Mouse (Mus musculus) CH12.LX (cell line): ENCODE measurements around the gene Lta. TPM values are rescaled to one million over a fixed set of nuclear protein-coding genes. Genes with fewer than 3 reads are reported as not detected.

Source experiments
- DNase-seq: peaks from one replicate; pipeline ENCODE4 v3.0.0-alpha.2; 2013; ENCODE audit errors: extremely low read depth
- H3K27ac ChIP-seq: 2 replicates; pipeline ENCODE4 v1.5.1; 2012; ENCODE audit warnings: low read depth, mild to moderate bottlenecking, control low read depth, moderate library complexity; ENCODE audit not compliant: insufficient read depth
- H3K27me3 ChIP-seq: replicated peaks from 2 replicates; pipeline ENCODE3; 2012; ENCODE audit warnings: inconsistent platforms
- H3K36me3 ChIP-seq, 2 experiments: replicated peaks in 1 of 2; 2 replicates each; pipeline versions ENCODE3 to v1.6.1; 2012; ENCODE audit warnings: inconsistent platforms in 1 of 2, low read length in 1 of 2, mild to moderate bottlenecking in 1 of 2, mixed read lengths in 1 of 2, moderate library complexity in 1 of 2; ENCODE audit not compliant: control insufficient read depth in 1 of 2, insufficient read depth in 1 of 2
- H3K4me1 ChIP-seq, 2 experiments: 2 replicates each; pipeline ENCODE4 v1.6.1; 2012; ENCODE audit warnings: inconsistent platforms in 1 of 2, moderate library complexity in 1 of 2; ENCODE audit not compliant: insufficient read depth in 2 of 2, control insufficient read depth in 1 of 2
- H3K4me2 ChIP-seq: 2 replicates; pipeline ENCODE4 v1.6.1; 2012; ENCODE audit warnings: low read depth, mild to moderate bottlenecking, control low read depth; ENCODE audit not compliant: poor library complexity, insufficient read depth, severe bottlenecking
- H3K4me3 ChIP-seq, 3 experiments: fragments of 150-350 bp in 1 of 3; sonication (generic) in 1 of 3; replicated peaks in 1 of 3; 2 replicates each; pipeline versions ENCODE3 to v1.5.1; 2011 to 2012; ENCODE audit warnings: low read depth in 2 of 3, low read length in 2 of 3, mild to moderate bottlenecking in 2 of 3, moderate library complexity in 2 of 3, control low read depth in 1 of 3, improper control_type of control experiment in 1 of 3, inconsistent platforms in 1 of 3, mixed read lengths in 1 of 3; ENCODE audit not compliant: poor library complexity in 1 of 3
- H3K79me2 ChIP-seq: replicated peaks from 2 replicates; pipeline ENCODE4 v1.6.1; 2012; ENCODE audit warnings: mild to moderate bottlenecking, moderate library complexity; ENCODE audit not compliant: control insufficient read depth, poor library complexity, insufficient read depth, severe bottlenecking; ENCODE audit errors: extremely low read depth
- H3K9ac ChIP-seq: 2 replicates; pipeline ENCODE4 v1.6.1; 2012; ENCODE audit warnings: low read depth, mild to moderate bottlenecking, control low read depth, moderate library complexity; ENCODE audit not compliant: insufficient read depth
- H3K9me3 ChIP-seq: replicated peaks from 2 replicates; pipeline ENCODE3; 2012; ENCODE audit warnings: low read length, inconsistent platforms, mixed read lengths
- BHLHE40 ChIP-seq: IDR thresholded peaks from 2 replicates; pipeline ENCODE4 v1.6.1; 2011; ENCODE audit warnings: mild to moderate bottlenecking, low read depth, low read length, improper control_type of control experiment
- CHD1 ChIP-seq: IDR thresholded peaks from 2 replicates; pipeline ENCODE4 v1.6.1; 2012; ENCODE audit warnings: low read depth, low read length, improper control_type of control experiment, inconsistent platforms
- CHD2 ChIP-seq: IDR thresholded peaks from 2 replicates; pipeline ENCODE4 v1.6.1; 2011; ENCODE audit warnings: low read length, improper control_type of control experiment
- CTCF ChIP-seq, 2 experiments: IDR thresholded peaks in 1 of 2; conservative IDR thresholded peaks in 1 of 2; 2 replicates each; pipeline ENCODE4 v1.5.1; 2011 to 2012; ENCODE audit warnings: low read depth in 2 of 2, low read length in 2 of 2, improper control_type of control experiment in 1 of 2, inconsistent platforms in 1 of 2, mild to moderate bottlenecking in 1 of 2, moderate library complexity in 1 of 2
- E2F4 ChIP-seq: IDR thresholded peaks from 2 replicates; pipeline ENCODE4 v1.6.1; 2011; ENCODE audit warnings: low read depth, low read length, improper control_type of control experiment; ENCODE audit not compliant: insufficient replicate concordance
- ELF1 ChIP-seq: IDR thresholded peaks from 2 replicates; pipeline ENCODE4 v1.6.1; 2014; ENCODE audit warnings: low read depth, mild to moderate bottlenecking, inconsistent platforms, low read length, improper control_type of control experiment
- EP300 ChIP-seq: IDR thresholded peaks from 2 replicates; pipeline ENCODE4 v1.6.1; 2011; ENCODE audit warnings: low read length, improper control_type of control experiment
- ETS1 ChIP-seq: conservative IDR thresholded peaks from 2 replicates; pipeline ENCODE4 v1.6.1; 2012; ENCODE audit warnings: low read depth, mild to moderate bottlenecking, inconsistent platforms, low read length, improper control_type of control experiment, moderate library complexity
- GABPA ChIP-seq: IDR thresholded peaks from 2 replicates; pipeline ENCODE4 v1.6.1; 2012; ENCODE audit warnings: low read depth, low read length, improper control_type of control experiment, inconsistent platforms; ENCODE audit not compliant: insufficient replicate concordance
- HCFC1 ChIP-seq: IDR thresholded peaks from 2 replicates; pipeline ENCODE4 v1.6.1; 2012; ENCODE audit warnings: low read depth, mild to moderate bottlenecking, inconsistent platforms, low read length, improper control_type of control experiment
- IRF4 ChIP-seq: IDR thresholded peaks from 2 replicates; pipeline ENCODE4 v1.6.1; 2014; ENCODE audit warnings: low read depth, mild to moderate bottlenecking, inconsistent platforms, low read length, improper control_type of control experiment
- JUN ChIP-seq: IDR thresholded peaks from 2 replicates; pipeline ENCODE4 v1.6.1; 2011; ENCODE audit warnings: low read depth, mild to moderate bottlenecking, low read length, improper control_type of control experiment, moderate library complexity; ENCODE audit not compliant: insufficient read depth
- JUND ChIP-seq: conservative IDR thresholded peaks from 2 replicates; pipeline ENCODE4 v1.6.1; 2011; ENCODE audit warnings: low read depth, low read length, improper control_type of control experiment
- KAT2A ChIP-seq: IDR thresholded peaks from 2 replicates; pipeline ENCODE4 v1.6.1; 2012; ENCODE audit warnings: low read length, improper control_type of control experiment, inconsistent platforms; ENCODE audit not compliant: insufficient replicate concordance
- MAFK ChIP-seq: IDR thresholded peaks from 2 replicates; pipeline ENCODE4 v1.6.1; 2011; ENCODE audit warnings: low read length, improper control_type of control experiment; ENCODE audit not compliant: insufficient replicate concordance
- MAX ChIP-seq: IDR thresholded peaks from 2 replicates; pipeline ENCODE4 v1.6.1; 2011; ENCODE audit warnings: low read length, improper control_type of control experiment
- MAZ ChIP-seq: IDR thresholded peaks from 2 replicates; pipeline ENCODE4 v1.6.1; 2012; ENCODE audit warnings: low read depth, mild to moderate bottlenecking, inconsistent platforms, low read length, improper control_type of control experiment, moderate library complexity
- MEF2A ChIP-seq: IDR thresholded peaks from 2 replicates; pipeline ENCODE4 v1.6.1; 2014; ENCODE audit warnings: low read depth, mild to moderate bottlenecking, inconsistent platforms, low read length, improper control_type of control experiment, borderline replicate concordance
- MXI1 ChIP-seq: IDR thresholded peaks from 2 replicates; pipeline ENCODE4 v1.6.1; 2011; ENCODE audit warnings: mild to moderate bottlenecking, low read depth, low read length, improper control_type of control experiment
- MYC ChIP-seq: IDR thresholded peaks from 2 replicates; pipeline ENCODE4 v1.6.1; 2011; ENCODE audit warnings: low read depth, mild to moderate bottlenecking, improper control_type of control experiment, low read length
- NELFE ChIP-seq: IDR thresholded peaks from 2 replicates; pipeline ENCODE4 v1.6.1; 2011; ENCODE audit warnings: low read depth, low read length, improper control_type of control experiment
- NRF1 ChIP-seq: IDR thresholded peaks from 2 replicates; pipeline ENCODE4 v1.6.1; 2014; ENCODE audit warnings: low read depth, mild to moderate bottlenecking, inconsistent platforms, low read length, improper control_type of control experiment, moderate library complexity
- PAX5 ChIP-seq: IDR thresholded peaks from 2 replicates; pipeline ENCODE4 v1.6.1; 2012; ENCODE audit warnings: low read length, inconsistent platforms, mixed read lengths
- POLR2A ChIP-seq: IDR thresholded peaks from 2 replicates; pipeline ENCODE4 v1.6.1; 2011; ENCODE audit warnings: low read depth, mild to moderate bottlenecking, improper control_type of control experiment, low read length
- POLR2AphosphoS2 ChIP-seq: IDR thresholded peaks from 2 replicates; pipeline ENCODE4 v1.6.1; 2011; ENCODE audit warnings: low read depth, low read length, improper control_type of control experiment
- RAD21 ChIP-seq: IDR thresholded peaks from 2 replicates; pipeline ENCODE4 v1.6.1; 2011; ENCODE audit warnings: low read depth, mild to moderate bottlenecking, low read length, improper control_type of control experiment, moderate library complexity
- RCOR1 ChIP-seq: conservative IDR thresholded peaks from 2 replicates; pipeline ENCODE4 v1.6.1; 2012; ENCODE audit warnings: low read depth, mild to moderate bottlenecking, inconsistent platforms, low read length, improper control_type of control experiment
- SIN3A ChIP-seq: IDR thresholded peaks from 2 replicates; pipeline ENCODE4 v1.6.1; 2012; ENCODE audit warnings: low read length, improper control_type of control experiment, inconsistent platforms
- SMC3 ChIP-seq: IDR thresholded peaks from 2 replicates; pipeline ENCODE4 v1.6.1; 2011; ENCODE audit warnings: low read depth, low read length, improper control_type of control experiment
- TBP ChIP-seq: conservative IDR thresholded peaks from 2 replicates; pipeline ENCODE4 v1.6.1; 2011; ENCODE audit warnings: low read depth, low read length, improper control_type of control experiment
- TCF12 ChIP-seq: IDR thresholded peaks from 2 replicates; pipeline ENCODE4 v1.6.1; 2014; ENCODE audit warnings: low read depth, mild to moderate bottlenecking, inconsistent platforms, low read length, improper control_type of control experiment
- UBTF ChIP-seq: IDR thresholded peaks from 2 replicates; pipeline ENCODE4 v1.6.1; 2012; ENCODE audit warnings: low read depth, mild to moderate bottlenecking, inconsistent platforms, low read length, improper control_type of control experiment, moderate library complexity
- USF1 ChIP-seq: IDR thresholded peaks from 2 replicates; pipeline ENCODE4 v1.6.1; 2014; ENCODE audit warnings: low read depth, mild to moderate bottlenecking, inconsistent platforms, low read length, improper control_type of control experiment
- USF2 ChIP-seq: conservative IDR thresholded peaks from 2 replicates; pipeline ENCODE4 v1.6.1; 2011; ENCODE audit warnings: low read depth, low read length, improper control_type of control experiment
- ZC3H11A ChIP-seq: IDR thresholded peaks from 2 replicates; pipeline ENCODE4 v1.6.1; 2012; ENCODE audit warnings: low read depth, mild to moderate bottlenecking, inconsistent platforms, low read length, improper control_type of control experiment
- ZKSCAN1 ChIP-seq: IDR thresholded peaks from 2 replicates; pipeline ENCODE4 v1.6.1; 2012; ENCODE audit warnings: low read depth, inconsistent platforms, low read length, improper control_type of control experiment, borderline replicate concordance
- ZMIZ1 ChIP-seq: IDR thresholded peaks from 2 replicates; pipeline ENCODE4 v1.6.1; 2012; ENCODE audit warnings: low read depth, mild to moderate bottlenecking, inconsistent platforms, low read length, improper control_type of control experiment
- ZNF384 ChIP-seq: IDR thresholded peaks from 2 replicates; pipeline ENCODE4 v1.6.1; 2012; ENCODE audit warnings: low read depth, low read length, improper control_type of control experiment, inconsistent platforms
- dilution Hi-C: fragments of 300-500 bp; cut with MboI; formaldehyde crosslinking; loops from 2 replicates; pipeline ENCODE4 v1.14.3; 2020; ENCODE audit warnings: low sequenced_read_pairs; ENCODE audit not compliant: extremely low pct_unique_long_range_greater_than_20kb, extremely low pct_ligation_motif_present
- in situ Hi-C: fragments of 300-500 bp; cut with MboI; formaldehyde crosslinking; loops from 3 replicates; pipeline ENCODE4 v1.14.3; 2019; ENCODE audit warnings: low sequenced_read_pairs, low pct_ligation_motif_present, low pct_unique_long_range_greater_than_20kb, mixed read lengths
- polyA plus RNA-seq: library from polyadenylated mRNA; unstranded; fragments of >175 nt; gene quantifications from 2 replicates; pipeline ENCODE4 v1.2.1, GENCODE M21; 2012; ENCODE audit warnings: low read depth; ENCODE audit not compliant: insufficient read length
- total RNA-seq, 2 experiments: library from RNA; depleted of rRNA; stranded (reverse); fragments of 300-350 nt in 1 of 2; fragments of >200 nt in 1 of 2; gene quantifications; 2 replicates each; pipeline ENCODE4 v1.2.3; 2012 to 2014

Gene Lta
- total and polyA plus RNA-seq, 3 experiments = 13.4 to 53.0 (median 19.6) TPM

GRCm38 (mm10) chr17:35164568-35165450 lies 40.3 kb downstream of the Lta start, which contains the start of gene Prrc2a:
Prrc2a (minus strand) TSS chr17:35164897.
- peak within 1 kb of the TSS; percentile 97 for H3K27ac ChIP-seq
- no peaks in the 10 kb centered on the region for H3K27me3 ChIP-seq
- dilution Hi-C loops (no loop called here), in situ Hi-C loops (no loop called here)
- TF ChIP-seq USF2 = no peak
- TF ChIP-seq TBP = peak; percentile 92; the same call in 1 of the 2 replicates
- no peak for TF ChIP-seq ETS1
- no peak; the same call in 1 of the 2 replicates for TF ChIP-seq MEF2A
- TF ChIP-seq TCF12 = peak; percentile 77
- peak; percentile 90 for TF ChIP-seq ZMIZ1
- TF ChIP-seq GABPA = no peak
- TF ChIP-seq ZKSCAN1 = no peak
- TF ChIP-seq HCFC1 = peak; percentile 85
- no peak for TF ChIP-seq JUND
- TF ChIP-seq MAFK = no peak
- no peak for TF ChIP-seq CTCF (conservative IDR thresholded peaks at IDR 0.05 in 1 of 2, IDR thresholded peaks at IDR 0.05 in 1 of 2; ENCODE audit: low read depth in 2 of 2, low read length in 2 of 2)
- TF ChIP-seq ZC3H11A = no peak
- no peak for TF ChIP-seq EP300
- TF ChIP-seq CHD2 = no peak
- TF ChIP-seq RAD21 = no peak
- TF ChIP-seq E2F4 = no peak
- TF ChIP-seq UBTF = no peak; the same call in none of the 2 replicates
- TF ChIP-seq NRF1 = peak; percentile 94
- TF ChIP-seq NELFE = peak; percentile 81
- no peak for TF ChIP-seq CHD1
- TF ChIP-seq ELF1 = peak; percentile 68; the same call in 1 of the 2 replicates
- peak; percentile 75 for TF ChIP-seq SIN3A
- TF ChIP-seq MAX = peak; percentile 33; the same call in 1 of the 2 replicates
- TF ChIP-seq JUN = no peak
- peak; percentile 94 for TF ChIP-seq MAZ
- TF ChIP-seq POLR2A = peak; percentile 78; the same call in 1 of the 2 replicates
- no peak; the same call in 1 of the 2 replicates for TF ChIP-seq IRF4
- TF ChIP-seq USF1 = no peak
- TF ChIP-seq POLR2AphosphoS2 = 0 out of 2 replicates have a peak, but pooled peaks have one; percentile 37
- TF ChIP-seq RCOR1 = no peak
- TF ChIP-seq SMC3 = no peak
- TF ChIP-seq MXI1 = peak; percentile 60; the same call in 1 of the 2 replicates
- TF ChIP-seq BHLHE40 = peak; percentile 11; the same call in 1 of the 2 replicates
- TF ChIP-seq KAT2A = peak; percentile 78
- TF ChIP-seq PAX5 = no peak
- TF ChIP-seq MYC = no peak; the same call in 1 of the 2 replicates
- TF ChIP-seq ZNF384 = peak; percentile 94
- no peaks in the 10 kb centered on the region for H3K9me3 ChIP-seq
- H3K36me3 ChIP-seq = peaks cover 22 to 38% of the 10 kb centered on the region in 2 experiments
- peak within 1 kb of the TSS; percentile 84 for H3K4me2 ChIP-seq
- H3K79me2 ChIP-seq = peaks cover 52% of the 10 kb centered on the region
- peaks cover 6 to 38% of the 10 kb centered on the region in 2 experiments for H3K4me1 ChIP-seq
- peak within 1 kb of the TSS; percentile 95 for H3K9ac ChIP-seq
- peak within 1 kb of the TSS; percentile 88 to 97 (median 92) for H3K4me3 ChIP-seq
- peak; percentile 99 for DNase-seq
